Mouse (Mus musculus) liver, postnatal 0 days (tissue): ENCODE measurements around the gene Clca3a1. TPM values are rescaled to one million over a fixed set of nuclear protein-coding genes. Genes with fewer than 3 reads are reported as not detected.

Experiments
- ATAC-seq: fragments of 200-750 bp; cut with Nextera tagmentation; 2 replicates; pipeline ENCODE4 v1.8.0; 2017; ENCODE audit warnings: mild to moderate bottlenecking, moderate library complexity
- DNase-seq: peaks from one replicate; pipeline ENCODE4 v3.0.0-alpha.2; 2016
- H3K27ac ChIP-seq: fragments of 300-500 bp; sonication (generic); 2 replicates; pipeline ENCODE4 v1.5.1; 2014; ENCODE audit warnings: antibody characterized with exemption, moderate library complexity, mild to moderate bottlenecking, low read depth
- H3K27me3 ChIP-seq: fragments of 300-500 bp; sonication (generic); 2 replicates; pipeline ENCODE4 v1.6.1; 2014; ENCODE audit warnings: low read length, control low read depth, mixed read lengths; ENCODE audit not compliant: insufficient read depth
- H3K36me3 ChIP-seq: fragments of 300-500 bp; sonication (generic); replicated peaks from 2 replicates; pipeline ENCODE4 v1.6.1; 2014; ENCODE audit warnings: mild to moderate bottlenecking, control low read depth, low read length, moderate library complexity, mixed read lengths; ENCODE audit not compliant: insufficient read depth
- H3K4me1 ChIP-seq: fragments of 300-500 bp; sonication (generic); 2 replicates; pipeline ENCODE4 v1.6.1; 2014; ENCODE audit warnings: antibody characterized with exemption, mild to moderate bottlenecking, control low read depth; ENCODE audit not compliant: insufficient read depth
- H3K4me2 ChIP-seq: fragments of 300-500 bp; sonication (generic); 2 replicates; pipeline ENCODE4 v1.6.1; 2014; ENCODE audit warnings: low read depth, mild to moderate bottlenecking, low read length, moderate library complexity, mixed read lengths
- H3K4me3 ChIP-seq: fragments of 300-500 bp; sonication (generic); 2 replicates; pipeline ENCODE4 v1.5.1; 2014; ENCODE audit warnings: low read depth, low read length
- H3K9ac ChIP-seq: fragments of 300-500 bp; sonication (generic); replicated peaks from 2 replicates; pipeline ENCODE4 v1.6.1; 2014; ENCODE audit warnings: mild to moderate bottlenecking, moderate library complexity
- H3K9me3 ChIP-seq: fragments of 300-500 bp; sonication (generic); 2 replicates; pipeline ENCODE4 v1.6.1; 2016; ENCODE audit warnings: mild to moderate bottlenecking, control low read depth, low read length, mixed read lengths
- CTCF ChIP-seq: sonication (generic); IDR thresholded peaks from 2 replicates; pipeline ENCODE4 v1.5.1; 2016; ENCODE audit warnings: antibody characterized with exemption, low read depth
- EP300 ChIP-seq: IDR thresholded peaks from 2 replicates; pipeline ENCODE4 v1.6.1; 2016; ENCODE audit warnings: antibody characterized with exemption, low read depth, mild to moderate bottlenecking
- WGBS: fragments of 180-500 bp; shearing (Covaris S2); extraction: QIAGEN DNeasy Blood & Tissue Kit; methylation state at CpG from one replicate; pipeline ENCODE4 v1.1.7; 2014; ENCODE audit not compliant: insufficient replicate concordance; 5-methylcytosine and 5-hydroxymethylcytosine counted together
- polyA plus RNA-seq: library from polyadenylated mRNA; unstranded; fragments of >200 nt; fragmentation: Nextera tagmentation; extraction: Ambion mirVana; gene quantifications from 2 replicates; pipeline ENCODE4 v1.2.1, GENCODE M21; 2015

The Clca3a1 gene
- polyA plus RNA-seq, 1 experiment from 2014 or later = 8.5 TPM

DNA sequence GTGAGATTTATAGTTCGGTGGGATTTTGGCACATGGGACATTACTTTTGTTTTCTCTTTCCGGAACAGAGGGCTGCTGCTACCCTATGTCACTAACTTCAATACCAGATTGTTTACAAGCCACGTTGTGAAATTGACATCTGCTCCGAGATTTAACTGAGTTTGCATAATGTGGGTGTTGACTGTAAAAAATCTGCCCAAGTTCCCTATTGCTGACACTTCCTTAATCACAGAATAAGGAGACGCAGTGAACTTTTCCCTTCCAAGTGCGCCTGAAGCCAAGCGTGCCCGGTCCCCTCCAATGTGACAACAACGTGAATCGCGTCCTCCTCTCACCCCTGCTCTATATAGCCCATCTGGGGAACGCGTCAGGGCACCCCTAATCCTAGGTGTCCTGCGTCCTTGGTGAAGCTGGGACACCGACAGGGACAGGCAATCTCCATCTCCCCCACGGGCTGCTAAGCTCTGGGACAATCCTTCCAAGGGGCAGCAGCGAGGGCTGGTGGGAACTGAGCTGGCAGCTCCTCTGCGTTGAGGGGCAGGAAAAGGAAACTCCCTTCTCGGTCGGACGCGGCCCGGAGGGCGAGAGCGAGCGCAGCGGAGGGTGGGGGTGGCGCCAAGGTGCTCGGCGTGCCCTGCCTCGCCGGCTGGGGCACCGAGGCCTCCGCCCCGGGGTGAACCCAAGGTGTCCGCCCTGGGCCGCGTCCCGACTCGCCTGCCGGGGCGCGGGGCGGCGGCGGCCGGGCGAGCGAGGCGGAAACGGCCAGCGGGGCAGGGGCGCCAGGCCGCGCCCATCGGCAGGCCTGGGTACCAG is 41.5 kb downstream of the Clca3a1 start:
- peak overlapping the region; percentile 93 for H3K9ac ChIP-seq
- TF ChIP-seq CTCF = no peak
- TF ChIP-seq EP300 = no peak
- ATAC-seq (peak; percentile 60), DNase-seq (peak; percentile 81)
- peaks cover 25% of the 10 kb centered on the region for H3K4me1 ChIP-seq
- 4% methylated on average over 54 of the region's 56 CpGs for WGBS
- peak overlapping the region; percentile 100 for H3K27ac ChIP-seq
- H3K36me3 ChIP-seq = no peaks in the 10 kb centered on the region; the same call in 1 of the 2 replicates
- H3K9me3 ChIP-seq = no peaks in the 10 kb centered on the region
- H3K4me3 ChIP-seq = peak overlapping the region; percentile 87
- no peaks in the 10 kb centered on the region for H3K27me3 ChIP-seq
- peak overlapping the region; percentile 87 for H3K4me2 ChIP-seq

DNA sequence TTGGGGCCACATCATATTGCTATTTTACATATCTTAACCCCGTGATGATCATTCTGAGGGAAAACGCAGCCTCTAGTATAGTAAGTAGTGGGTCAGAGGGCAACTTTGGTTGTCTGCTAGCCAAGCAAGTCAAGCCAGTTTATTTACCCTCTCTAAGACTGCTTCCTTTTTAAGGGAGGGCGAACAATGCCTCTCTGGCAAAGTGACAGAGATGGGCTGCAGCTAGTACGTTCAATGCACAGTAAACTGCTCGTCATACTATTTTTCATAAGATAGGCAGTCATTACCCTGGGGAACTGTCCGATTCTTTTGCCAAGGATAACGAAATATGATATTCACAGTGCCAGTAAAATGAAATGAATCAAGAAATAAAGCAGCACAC is 42.1 kb downstream of the Clca3a1 start:
- H3K4me2 ChIP-seq = peak overlapping the region; percentile 87
- TF ChIP-seq EP300 = no peak
- TF ChIP-seq CTCF = no peak
- no peaks in the 10 kb centered on the region for H3K27me3 ChIP-seq
- WGBS = 14% methylated on average over 7 of the region's 7 CpGs
- peaks cover 25% of the 10 kb centered on the region for H3K4me1 ChIP-seq
- DNase-seq (no peak), ATAC-seq (no peak)
- no peaks in the 10 kb centered on the region for H3K9me3 ChIP-seq
- peak overlapping the region; percentile 93 for H3K9ac ChIP-seq
- peak overlapping the region; percentile 87 for H3K4me3 ChIP-seq
- peak overlapping the region; percentile 100 for H3K27ac ChIP-seq
- H3K36me3 ChIP-seq = no peaks in the 10 kb centered on the region; the same call in 1 of the 2 replicates

GRCm38 (mm10) chr3:144717835-144718234 is 42.9 kb downstream of the Clca3a1 start:
- peaks cover 25% of the 10 kb centered on the region for H3K4me1 ChIP-seq
- WGBS = 75% methylated on average over 6 of the region's 6 CpGs
- no peaks in the 10 kb centered on the region for H3K27me3 ChIP-seq
- 0 out of 2 replicates have a peak overlapping the region, but pooled peaks have one; percentile 39 for H3K9ac ChIP-seq
- no peak for DNase-seq
- TF ChIP-seq EP300 = no peak
- no peak for TF ChIP-seq CTCF
- H3K4me2 ChIP-seq = peak overlapping the region; percentile 87
- no peaks in the 10 kb centered on the region; the same call in 1 of the 2 replicates for H3K36me3 ChIP-seq
- no peak overlapping the region for H3K27ac ChIP-seq
- peak overlapping the region; percentile 87; the same call in 1 of the 2 replicates for H3K4me3 ChIP-seq
- H3K9me3 ChIP-seq = no peaks in the 10 kb centered on the region
- ATAC-seq = no peak

DNA sequence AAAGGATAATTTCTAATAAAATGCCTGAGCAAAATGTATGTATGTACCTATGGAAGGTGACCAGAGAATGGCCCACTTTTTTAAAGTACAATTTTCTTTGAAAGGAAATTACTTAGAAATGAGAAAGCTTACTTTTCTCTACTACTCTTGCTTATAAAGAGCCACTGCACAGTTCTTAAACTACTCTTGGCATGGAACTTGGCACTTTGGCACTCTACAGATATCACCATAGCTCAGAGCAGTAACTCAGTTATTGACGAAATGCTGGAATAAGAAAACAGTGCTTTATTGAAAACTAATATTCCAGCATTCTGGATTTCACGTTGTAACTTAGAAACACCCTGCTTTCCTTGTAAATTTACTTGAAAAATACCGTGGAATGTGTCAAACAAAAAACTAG is 43.7 kb downstream of the Clca3a1 start:
- H3K27ac ChIP-seq = no peak overlapping the region
- TF ChIP-seq CTCF (no peak), EP300 (no peak)
- WGBS = 88% methylated on average over 3 of the region's 3 CpGs
- H3K4me2 ChIP-seq = no peak overlapping the region
- H3K27me3 ChIP-seq = no peaks in the 10 kb centered on the region
- H3K4me3 ChIP-seq = no peak overlapping the region
- no peak overlapping the region for H3K9ac ChIP-seq
- DNase-seq (no peak), ATAC-seq (no peak)
- peaks cover 25% of the 10 kb centered on the region for H3K4me1 ChIP-seq
- H3K36me3 ChIP-seq = peaks cover 1% of the 10 kb centered on the region
- H3K9me3 ChIP-seq = no peaks in the 10 kb centered on the region

DNA sequence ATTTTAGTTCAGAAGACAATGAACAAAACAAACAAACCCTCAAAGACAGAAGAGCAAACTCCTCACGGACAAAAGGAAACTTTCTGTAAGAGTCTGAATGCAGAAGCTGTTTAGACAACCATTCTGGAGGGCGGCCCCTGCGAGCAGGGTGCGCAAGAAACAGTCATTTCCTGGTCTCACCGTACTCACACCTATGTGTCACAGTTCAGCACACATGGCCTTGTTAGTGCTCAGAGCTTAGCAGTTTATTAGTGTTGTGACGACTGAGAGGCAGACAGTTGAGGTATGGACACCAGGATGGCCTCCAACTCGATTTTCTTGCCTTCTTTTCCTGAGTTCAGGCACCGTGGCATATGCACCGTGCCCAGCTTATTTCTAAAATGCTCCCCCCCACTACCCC is 44.9 kb downstream of the Clca3a1 start:
- Histone ChIP-seq H3K27me3 (no peaks in the 10 kb centered on the region), H3K9ac (0 out of 2 replicates have a peak overlapping the region, but pooled peaks have one; percentile 28), H3K4me1 (peaks cover 22% of the 10 kb centered on the region), H3K4me3 (no peak overlapping the region), H3K9me3 (no peaks in the 10 kb centered on the region), H3K4me2 (peak overlapping the region; percentile 47), H3K27ac (no peak overlapping the region), H3K36me3 (peaks cover 12% of the 10 kb centered on the region)
- no peak for ATAC-seq
- TF ChIP-seq CTCF (no peak), EP300 (no peak)
- 44% methylated on average over 9 of the region's 9 CpGs for WGBS
- no peak for DNase-seq

GRCm38 (mm10) chr3:144715033-144715432 is 45.7 kb downstream of the Clca3a1 start:
- Histone ChIP-seq H3K27me3 (no peaks in the 10 kb centered on the region), H3K36me3 (peaks cover 13% of the 10 kb centered on the region), H3K9ac (no peak overlapping the region), H3K4me1 (peaks cover 18% of the 10 kb centered on the region), H3K9me3 (no peaks in the 10 kb centered on the region), H3K4me2 (no peak overlapping the region), H3K27ac (no peak overlapping the region), H3K4me3 (no peak overlapping the region)
- no peak for TF ChIP-seq CTCF
- TF ChIP-seq EP300 = no peak
- WGBS = 83% methylated on average over 7 of the region's 7 CpGs
- ATAC-seq (no peak), DNase-seq (no peak)
